Mouse (Mus musculus) olfactory bulb, adult 2 months (tissue): ENCODE measurements around the gene Aldh1l1. TPM values are rescaled to one million over a fixed set of nuclear protein-coding genes. Genes with fewer than 3 reads are reported as not detected.

ENCODE experiments used
- H3K27ac ChIP-seq: fragments of 200-500 bp; 2 replicates; pipeline ENCODE4 v1.5.1; 2012; ENCODE audit warnings: low read depth, low read length; ENCODE audit not compliant: insufficient read depth
- H3K4me1 ChIP-seq: fragments of 200-500 bp; 2 replicates; pipeline ENCODE4 v1.6.1; 2012; ENCODE audit warnings: low read length; ENCODE audit not compliant: control insufficient read depth, insufficient read depth
- H3K4me3 ChIP-seq: fragments of 200-500 bp; 2 replicates; pipeline ENCODE4 v1.5.1; 2012; ENCODE audit warnings: mild to moderate bottlenecking, low read depth, low read length, moderate library complexity; ENCODE audit not compliant: insufficient read depth
- CTCF ChIP-seq: fragments of 200-500 bp; IDR thresholded peaks from 2 replicates; pipeline ENCODE4 v1.5.1; 2012; ENCODE audit warnings: low read depth, mild to moderate bottlenecking, low read length, moderate library complexity; ENCODE audit not compliant: insufficient read depth
- POLR2A ChIP-seq: fragments of 200-500 bp; IDR thresholded peaks from 2 replicates; pipeline ENCODE4 v1.6.1; 2012; ENCODE audit warnings: mild to moderate bottlenecking, low read depth, low read length, moderate library complexity; ENCODE audit not compliant: insufficient read depth
- WGBS: fragments of 180-500 bp; shearing (Covaris S2); methylation state at CpG from one replicate; pipeline ENCODE4 v1.1.7; 2018; 5-methylcytosine and 5-hydroxymethylcytosine counted together
- polyA plus RNA-seq: library from polyadenylated mRNA; stranded (reverse); fragments of >200 nt; gene quantifications from 2 replicates; pipeline ENCODE4 v1.2.4, GENCODE M21; 2012; ENCODE audit warnings: low replicate concordance; ENCODE audit not compliant: missing spikeins, insufficient read depth, insufficient read length

Aldh1l1 gene
- polyA plus RNA-seq, 1 experiment = not detected

DNA sequence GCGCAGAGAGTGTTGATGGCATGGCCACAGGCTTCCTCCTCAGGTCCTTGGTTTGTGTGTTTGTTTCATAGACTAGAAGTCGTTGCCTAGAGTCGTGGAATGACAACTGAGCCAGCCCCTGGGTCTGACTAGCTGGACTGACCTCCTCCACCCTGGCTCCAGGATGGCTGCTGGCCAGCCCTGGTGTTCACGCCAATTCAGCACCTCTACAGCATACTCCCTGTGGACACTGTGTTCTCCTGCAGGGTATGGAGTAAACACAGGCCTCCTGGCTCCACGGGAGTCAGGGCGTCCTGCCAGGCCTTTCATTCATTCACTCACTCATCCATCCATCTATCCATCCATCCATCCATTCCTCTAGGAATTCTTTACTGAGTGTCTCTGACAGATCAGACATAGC is 22.9 kb downstream of the Aldh1l1 start:
- Histone ChIP-seq H3K4me3 (no peak overlapping the region), H3K27ac (no peak overlapping the region), H3K4me1 (peaks cover 6% of the 10 kb centered on the region; the same call in 1 of the 2 replicates)
- TF ChIP-seq POLR2A = no peak
- no peak for TF ChIP-seq CTCF
- WGBS = 53% methylated on average over 6 of the region's 6 CpGs

- TF ChIP-seq POLR2A (no peak), CTCF (no peak)
- WGBS = 95% methylated on average over 5 of the region's 5 CpGs
- no peak overlapping the region for H3K4me3 ChIP-seq
- H3K27ac ChIP-seq = no peak overlapping the region
- peaks cover 4% of the 10 kb centered on the region; the same call in 1 of the 2 replicates for H3K4me1 ChIP-seq
Measured at GRCm38 (mm10) chr6:90512416-90512815, 26.2 kb downstream of the Aldh1l1 start.

- Histone ChIP-seq H3K4me3 (no peak overlapping the region), H3K27ac (no peak overlapping the region), H3K4me1 (peaks cover 4% of the 10 kb centered on the region; the same call in 1 of the 2 replicates)
- 84% methylated on average over 5 of the region's 5 CpGs for WGBS
- no peak for TF ChIP-seq POLR2A
- TF ChIP-seq CTCF = no peak
Measured at GRCm38 (mm10) chr6:90513074-90513856, 27.0 kb downstream of the Aldh1l1 start.

GRCm38 (mm10) chr6:90514369-90514768 is 28.1 kb downstream of the Aldh1l1 start:
- no peak overlapping the region for H3K27ac ChIP-seq
- no peaks in the 10 kb centered on the region for H3K4me1 ChIP-seq
- no peak for TF ChIP-seq POLR2A
- no peak for TF ChIP-seq CTCF
- H3K4me3 ChIP-seq = no peak overlapping the region

GRCm38 (mm10) chr6:90514883-90515405 is 28.7 kb downstream of the Aldh1l1 start:
- Histone ChIP-seq H3K27ac (no peak overlapping the region), H3K4me1 (no peaks in the 10 kb centered on the region), H3K4me3 (no peak overlapping the region)
- WGBS = 43% methylated on average over 4 of the region's 4 CpGs
- TF ChIP-seq POLR2A (no peak), CTCF (peak; percentile 62)

DNA sequence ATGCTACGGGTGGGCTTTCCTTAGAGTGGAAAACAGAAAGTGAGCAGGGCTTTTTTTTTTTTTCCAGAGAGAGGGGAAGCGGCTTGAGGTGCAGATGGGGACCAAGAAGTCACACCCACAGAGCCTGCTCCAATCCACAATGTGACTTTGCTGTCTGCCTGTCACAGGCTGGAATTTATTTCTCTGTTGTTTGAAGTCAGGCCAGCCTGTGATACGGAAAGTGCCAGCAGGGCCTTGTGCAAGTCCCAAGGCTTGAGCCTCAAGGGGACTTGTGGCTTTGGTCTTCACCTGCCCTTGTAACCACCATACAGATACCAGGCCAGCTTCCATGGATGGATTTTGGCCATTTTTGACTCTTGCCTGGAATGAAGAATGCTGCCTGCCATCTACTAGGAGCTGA is 32.7 kb downstream of the Aldh1l1 start:
- TF ChIP-seq CTCF (no peak), POLR2A (no peak)
- 77% methylated on average over 3 of the region's 3 CpGs for WGBS
- no peak overlapping the region for H3K27ac ChIP-seq
- H3K4me3 ChIP-seq = no peak overlapping the region
- H3K4me1 ChIP-seq = no peaks in the 10 kb centered on the region

DNA sequence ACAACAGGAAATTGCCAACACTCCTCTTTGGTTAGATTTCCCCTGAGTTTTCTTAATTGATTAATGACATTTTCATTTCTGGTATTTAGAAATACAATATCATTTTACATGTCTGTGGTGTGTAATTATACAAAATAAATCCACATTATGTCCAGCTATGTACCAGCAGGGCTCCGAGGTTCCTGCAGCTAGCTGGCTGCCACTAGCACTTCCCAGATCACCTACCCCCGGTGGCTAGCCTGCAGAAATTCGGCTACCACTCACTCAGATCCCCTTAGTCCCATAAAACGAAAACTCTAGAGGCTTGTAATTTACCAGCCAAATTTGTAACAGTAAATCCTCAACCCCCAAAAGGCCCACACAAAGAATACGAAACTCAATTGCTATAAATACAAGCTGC is 33.1 kb downstream of the Aldh1l1 start:
- no peak overlapping the region for H3K27ac ChIP-seq
- 72% methylated on average over 5 of the region's 5 CpGs for WGBS
- no peaks in the 10 kb centered on the region for H3K4me1 ChIP-seq
- TF ChIP-seq POLR2A (no peak), CTCF (no peak)
- no peak overlapping the region for H3K4me3 ChIP-seq

GRCm38 (mm10) chr6:90526406-90526805 is 40.2 kb downstream of the Aldh1l1 start:
- 76% methylated on average over 3 of the region's 3 CpGs for WGBS
- Histone ChIP-seq H3K4me3 (no peak overlapping the region), H3K4me1 (peaks cover 3% of the 10 kb centered on the region), H3K27ac (no peak overlapping the region)
- TF ChIP-seq POLR2A (no peak), CTCF (no peak)

DNA sequence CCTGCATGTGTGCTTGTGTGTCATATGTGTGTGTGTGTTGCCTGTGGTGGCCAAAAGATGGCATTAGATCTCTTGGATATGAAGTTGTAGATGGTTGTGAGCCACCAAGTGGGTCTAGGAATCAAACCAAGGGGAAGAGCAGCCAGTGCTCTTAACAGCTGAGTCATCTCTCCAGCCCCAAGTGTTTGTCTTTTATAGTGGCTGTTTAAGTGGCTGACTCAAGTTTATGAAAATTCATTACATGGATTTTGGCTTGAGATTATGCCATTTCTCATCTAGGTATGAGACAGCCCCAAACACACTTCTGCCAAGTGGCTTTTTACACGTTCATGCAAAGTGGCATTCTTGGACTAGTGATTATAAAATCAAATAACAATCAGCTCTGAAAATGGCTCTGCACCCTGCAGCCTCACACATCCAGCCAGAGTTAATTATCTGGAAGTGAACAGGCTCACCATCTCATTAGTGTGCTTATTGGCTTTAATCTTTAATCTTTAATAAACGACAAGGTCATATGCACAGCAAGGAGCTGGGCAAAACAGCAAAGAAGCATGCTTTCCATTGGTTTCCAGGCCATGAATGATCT is 43.3 kb downstream of the Aldh1l1 start:
- H3K27ac ChIP-seq = no peak overlapping the region
- no peak overlapping the region for H3K4me3 ChIP-seq
- 30% methylated on average over 2 of the region's 2 CpGs for WGBS
- no peak for TF ChIP-seq CTCF
- no peak for TF ChIP-seq POLR2A
- H3K4me1 ChIP-seq = peaks cover 4% of the 10 kb centered on the region
